Mouse (Mus musculus) cerebellum, postnatal 25 days (tissue): ENCODE measurements at regions not wholly inside any gene's neighbourhood (a gene's known extent, or its start where the extent isn't known, plus 50 kb on each side); places are given as distances from the start of the nearest gene placed in this dataset.
A peak's percentile ranks its signal among the peaks of the same experiment; 100 is the strongest.
"Not testable (repeated sequence)": the region's sequence is repeated elsewhere in the genome, so short reads cannot be mapped to it uniquely, and the experiment has no call there.

Experiments used
- DNase-seq, 2 experiments: peaks; one replicate each; pipeline ENCODE4 v3.0.0; 2021; ENCODE audit warnings: mixed read lengths in 2 of 2

DNA sequence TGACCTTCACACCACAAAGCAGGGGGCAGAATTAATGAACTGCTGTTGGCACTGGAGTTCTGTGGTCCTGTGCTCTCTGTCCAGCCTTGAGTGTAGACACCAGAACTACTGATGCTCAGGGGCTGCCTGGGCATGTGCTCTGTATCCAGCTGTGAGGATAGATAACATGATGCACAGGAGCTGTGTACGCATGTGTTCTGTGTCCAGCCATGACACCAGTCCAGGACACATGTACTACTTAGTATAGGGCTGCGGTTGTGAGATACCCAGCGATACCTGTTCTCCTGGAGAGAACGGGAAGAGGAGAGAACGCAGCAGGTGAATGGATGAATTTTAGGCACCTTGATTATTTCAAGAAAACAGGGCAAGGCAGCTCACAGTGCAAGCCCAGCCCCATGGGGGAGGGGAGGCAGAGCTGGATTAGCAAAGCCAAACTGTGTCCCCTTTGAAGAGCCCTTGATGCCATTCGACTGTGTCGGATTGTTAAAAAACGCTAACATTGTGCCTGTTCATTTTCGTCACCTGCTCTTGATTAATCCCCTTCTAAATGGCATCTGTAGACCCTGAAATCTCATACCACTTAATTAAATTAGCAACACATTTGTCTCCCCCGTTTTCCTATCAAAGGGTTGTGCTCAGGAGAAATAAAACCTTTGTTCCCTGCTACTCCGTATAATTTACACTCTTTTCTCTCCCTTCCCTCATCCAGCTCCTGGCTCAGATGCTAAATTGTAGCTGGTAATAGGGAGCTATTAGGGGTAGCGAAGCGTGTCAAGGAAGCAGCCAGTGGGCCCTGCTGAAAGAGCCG lies 218.8 kb upstream of the Irx4 start:
- DNase-seq: no peak

- DNase-seq: no peak
Observed at GRCm38 (mm10) chr13:73069840-73070530, 190.3 kb upstream of the Irx4 start.

DNA sequence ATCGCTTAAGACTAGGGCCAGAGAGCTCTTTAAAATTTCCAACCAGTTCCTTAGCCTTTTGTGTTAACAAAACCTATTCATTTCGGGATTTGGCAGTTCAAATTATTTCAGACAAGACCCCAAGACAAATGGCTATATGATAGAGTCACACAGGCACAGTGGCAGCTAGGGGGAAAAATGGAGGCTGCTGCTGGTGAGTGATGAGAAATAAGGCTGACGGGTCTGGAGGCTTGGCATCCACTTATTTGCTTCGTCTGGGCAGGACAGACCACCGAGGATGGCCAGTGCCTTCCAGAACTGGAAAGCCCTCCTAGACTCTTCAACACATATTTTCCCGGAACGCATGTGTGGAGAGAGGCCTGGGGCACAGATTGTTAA lies 189.8 kb upstream of the Irx4 start:
- no peak for DNase-seq

DNA sequence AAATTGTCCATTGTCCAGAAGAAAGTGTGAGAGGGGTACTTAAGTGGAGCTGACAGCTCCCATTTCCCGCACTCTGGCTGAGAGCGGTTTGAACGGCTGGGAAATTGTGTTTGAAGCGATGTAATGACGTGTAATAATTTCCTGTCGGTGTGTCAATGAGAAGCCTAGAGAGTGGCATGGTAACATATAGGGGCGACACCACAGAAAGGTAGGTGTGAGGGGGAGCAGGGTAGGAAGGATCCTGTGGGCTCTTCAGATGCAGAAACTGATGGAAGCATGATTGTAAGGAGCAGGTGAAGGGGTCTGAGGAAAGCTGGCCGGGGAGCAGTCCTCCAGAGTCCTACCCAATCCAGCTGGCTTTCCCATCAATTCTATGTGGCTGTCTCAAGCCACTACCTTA lies 189.2 kb upstream of the Irx4 start:
- no peak for DNase-seq

- DNase-seq: peak in 1 of 2 experiments; percentile 8
Observed at GRCm38 (mm10) chr13:73071854-73072852, 188.1 kb upstream of the Irx4 start.

GRCm38 (mm10) chr13:73077866-73078430 lies 182.3 kb upstream of the Irx4 start:
- no peak for DNase-seq

GRCm38 (mm10) chr13:73087815-73088214 lies 172.5 kb upstream of the Irx4 start:
- not testable (repeated sequence) for DNase-seq

DNA sequence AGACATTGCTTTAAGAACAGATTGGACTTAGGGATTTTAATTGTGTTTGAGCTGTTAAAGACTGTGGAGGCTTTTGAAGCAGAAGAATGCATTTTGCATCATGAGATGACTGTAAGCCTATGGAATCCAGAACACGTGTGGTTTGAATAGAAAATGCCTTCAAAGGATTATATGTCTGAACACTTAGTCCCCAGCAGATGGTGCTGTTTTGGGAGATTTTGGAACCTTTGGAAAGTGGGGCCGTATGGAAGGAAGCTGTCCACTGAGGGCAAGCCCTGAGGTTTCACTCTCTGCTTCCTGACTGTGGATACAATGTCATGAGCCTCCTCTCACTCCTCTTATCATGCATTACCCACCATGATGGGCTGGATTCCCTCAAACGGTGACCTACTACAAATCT lies 168.4 kb upstream of the Irx4 start:
- no peak for DNase-seq

DNA sequence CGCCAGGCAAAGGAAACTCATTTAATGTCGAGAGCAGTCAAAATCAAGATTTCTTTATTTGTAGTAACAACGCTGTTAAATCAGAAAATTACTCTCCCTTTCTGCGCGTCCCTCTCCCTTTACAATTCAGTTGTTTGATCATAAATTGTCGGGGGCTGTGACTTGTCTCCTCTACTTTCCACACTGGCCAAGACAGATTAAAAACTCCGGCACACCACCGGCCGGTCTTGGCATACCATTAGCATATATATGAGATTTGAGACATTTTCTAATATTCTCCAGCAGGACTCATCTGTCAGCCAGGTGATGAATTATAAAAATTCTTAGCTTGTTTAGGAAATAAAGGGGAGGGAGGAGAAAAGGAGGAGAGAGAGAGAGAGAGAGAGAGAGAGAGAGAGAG lies 162.8 kb upstream of the Irx4 start:
- no peak for DNase-seq

DNA sequence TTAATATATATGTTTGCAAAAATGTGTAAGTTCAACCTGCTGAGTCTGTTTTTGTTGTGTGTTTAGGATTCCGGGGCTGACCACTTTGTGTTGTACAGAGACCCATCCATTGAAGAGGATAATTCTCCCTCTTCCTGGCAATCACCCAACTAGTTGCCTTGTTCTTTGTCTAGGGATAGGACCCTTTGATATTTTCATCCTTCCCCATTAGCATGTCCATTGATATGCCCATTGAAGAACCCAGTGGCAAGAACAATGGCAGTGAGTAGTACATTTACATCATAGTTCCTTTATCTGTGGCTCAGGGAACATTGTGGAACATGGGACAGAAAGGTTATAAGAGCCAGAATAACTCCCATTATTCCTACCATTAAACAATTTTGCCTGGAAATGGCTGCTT lies 160.9 kb upstream of the Irx4 start:
- DNase-seq: no peak

DNA sequence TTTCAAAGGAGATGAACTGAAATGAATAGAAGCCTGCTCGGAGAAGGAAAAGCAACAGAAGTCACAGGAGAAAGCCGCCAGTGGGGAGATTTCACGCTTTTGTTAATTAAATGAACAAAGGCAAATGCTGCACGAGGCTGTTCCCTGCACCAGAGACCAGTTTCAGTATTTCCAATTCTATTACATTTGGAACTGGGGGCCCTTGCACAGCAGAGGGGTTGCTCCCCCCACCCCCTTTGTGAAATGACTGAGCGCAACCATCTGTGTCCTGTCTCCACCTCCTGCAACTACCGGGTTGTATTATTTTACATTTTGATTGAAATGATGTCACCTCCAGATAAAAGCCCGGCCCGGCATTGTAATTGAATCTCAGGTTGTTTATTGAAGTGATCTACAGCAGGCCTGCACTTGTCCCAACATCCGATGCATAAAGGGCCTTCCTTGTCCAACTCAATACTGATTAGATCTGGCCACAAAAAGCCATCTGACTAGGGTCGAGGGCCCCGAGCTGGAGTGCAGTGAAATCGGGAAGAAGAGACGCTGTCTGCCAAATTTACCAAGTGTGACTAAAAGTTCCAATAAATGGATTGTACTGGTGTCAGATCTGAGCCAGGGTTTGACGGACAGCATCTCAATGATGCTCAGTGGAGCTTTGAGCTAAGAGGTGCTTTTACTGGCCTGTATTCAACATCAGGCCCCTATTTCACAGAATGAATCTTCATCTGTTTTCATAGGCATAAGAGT lies 152.9 kb upstream of the Irx4 start:
- no peak for DNase-seq

GRCm38 (mm10) chr13:73116822-73117632 lies 143.3 kb upstream of the Irx4 start:
- DNase-seq: no peak

DNA sequence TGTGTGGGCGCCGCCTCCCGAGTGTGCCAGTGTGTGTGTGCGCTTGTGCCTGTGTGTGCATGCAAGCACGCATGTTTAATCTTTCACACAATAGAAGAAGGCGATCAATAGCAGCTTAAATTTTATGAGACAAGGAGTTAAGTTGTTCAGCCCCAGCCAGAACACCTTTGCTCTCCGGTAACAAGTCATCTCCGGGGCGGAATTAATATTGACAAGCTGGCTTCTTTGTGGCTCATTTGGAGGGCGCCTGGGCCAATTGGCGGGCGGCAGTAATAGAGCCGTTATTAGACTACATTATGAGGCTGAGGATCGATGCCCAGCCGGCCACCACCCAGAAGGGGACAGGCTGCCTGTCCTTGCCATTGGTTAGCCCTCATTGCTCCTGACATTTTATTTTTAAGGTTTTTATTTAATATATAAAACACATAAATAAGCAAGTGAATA lies 142.6 kb upstream of the Irx4 start:
- peak; percentile 11 to 22 for DNase-seq

DNA sequence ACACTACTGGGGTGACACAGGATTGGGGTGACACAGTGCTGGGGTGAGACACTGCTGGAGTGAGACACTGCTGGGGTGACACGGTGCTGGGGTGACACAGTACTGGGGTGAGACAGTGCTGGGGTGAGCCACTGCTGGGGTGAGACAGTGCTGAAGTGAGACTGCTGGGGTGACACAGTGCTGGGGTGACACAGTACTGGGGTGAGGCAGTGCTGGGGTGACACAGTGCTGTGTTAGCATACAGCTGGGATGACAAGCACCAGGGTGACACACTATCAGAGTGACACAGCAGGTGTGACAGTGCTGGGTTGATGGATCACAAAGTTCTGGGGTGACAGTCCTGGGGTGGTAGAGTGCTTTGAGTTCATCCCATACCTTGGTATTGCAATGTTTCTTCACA lies 137.3 kb upstream of the Irx4 start:
- no peak for DNase-seq

- no peak for DNase-seq
Observed at GRCm38 (mm10) chr13:73131270-73131669, 129.0 kb upstream of the Irx4 start.

DNA sequence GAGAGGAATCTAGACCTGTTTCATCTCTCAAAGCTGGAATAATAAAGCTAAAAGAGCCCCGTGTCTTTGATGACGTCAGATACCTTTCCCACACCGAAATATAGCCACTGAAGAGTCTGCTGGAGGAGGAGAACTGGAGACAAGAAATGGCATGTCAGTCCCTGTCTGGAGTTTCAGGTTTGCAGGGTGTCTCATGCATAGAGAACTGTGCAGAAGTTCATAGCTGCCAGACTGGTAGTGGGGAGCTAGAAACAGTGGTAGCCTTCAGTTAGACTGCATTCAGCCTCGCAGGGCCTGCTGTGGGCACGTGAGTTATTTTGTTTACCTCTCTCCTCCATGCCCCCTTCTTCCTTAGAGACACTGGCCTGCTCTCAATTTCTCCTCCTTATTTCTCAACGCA lies 127.5 kb upstream of the Irx4 start:
- DNase-seq: no peak

DNA sequence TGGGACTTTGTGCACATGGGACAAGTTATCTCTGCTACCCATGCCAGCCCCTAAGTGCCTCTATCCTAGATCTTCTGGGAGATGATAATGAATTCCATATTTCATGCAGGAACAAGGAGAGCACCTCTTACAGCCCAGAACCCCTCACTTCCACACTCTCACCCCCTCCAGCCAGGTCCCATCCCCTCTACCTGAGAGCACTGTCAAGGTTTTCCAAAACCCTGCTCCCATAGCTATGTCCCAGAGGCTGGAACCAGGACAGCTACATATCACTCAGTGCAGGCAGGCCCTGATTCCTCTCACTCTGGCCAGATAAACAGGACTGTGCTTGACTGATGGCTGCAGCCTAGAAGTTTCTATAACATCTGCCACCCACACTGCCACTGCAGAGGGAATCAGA lies 125.3 kb upstream of the Irx4 start:
- DNase-seq: no peak

GRCm38 (mm10) chr13:73141302-73141701 lies 119.0 kb upstream of the Irx4 start:
- no peak for DNase-seq

GRCm38 (mm10) chr13:73158016-73158415 lies 102.3 kb upstream of the Irx4 start:
- peak; percentile 34 to 57 for DNase-seq

GRCm38 (mm10) chr13:73159454-73159853 lies 100.8 kb upstream of the Irx4 start:
- peak in 1 of 2 experiments; percentile 4 for DNase-seq

DNA sequence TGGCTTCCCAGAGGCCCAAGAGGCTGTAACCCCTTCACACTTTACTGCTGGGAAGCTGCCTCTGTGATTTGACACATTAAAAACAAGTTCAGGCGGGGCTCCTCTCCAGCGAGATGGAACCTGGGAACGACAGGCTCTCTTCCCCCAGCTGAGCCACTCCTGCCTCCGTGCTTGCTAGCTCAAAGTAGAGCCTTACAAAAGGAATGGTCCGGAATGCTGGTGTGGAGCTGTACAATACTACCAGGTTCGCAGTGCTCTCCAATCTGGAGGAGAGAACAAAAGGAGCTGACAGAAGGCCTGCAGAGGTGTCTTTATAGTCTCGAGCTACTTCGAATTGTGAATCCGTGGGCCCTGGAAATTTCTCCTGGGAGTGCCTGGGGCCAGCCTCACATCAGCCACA lies 100.4 kb upstream of the Irx4 start:
- peak in 1 of 2 experiments; percentile 5 for DNase-seq
